Mouse (Mus musculus) gastrocnemius, postnatal 36 days (tissue): ENCODE data around the gene Arhgap20. TPM values are rescaled to one million over a fixed set of nuclear protein-coding genes. Genes with fewer than 3 reads are reported as not detected.

ENCODE experiments used
- DNase-seq, 2 experiments: peaks; one replicate each; pipeline ENCODE4 v3.0.0; 2022
- intact Hi-C: fragments of 180-260 bp; cut with DNase I; formaldehyde crosslinking; loops from one replicate; pipeline ENCODE4 v1.15.1; 2025
- long read RNA-seq, 2 experiments: library from polyadenylated mRNA; stranded (forward); transcript quantifications; one replicate each; pipeline ENCODE4 v2.0.0; 2021
- total RNA-seq, 2 experiments: library from RNA; stranded (reverse); gene quantifications; 2 replicates each; pipeline ENCODE4 v1.2.3; 2021

The Arhgap20 gene
- total RNA-seq = 10 to 100 TPM; 25.9 to 26.5 TPM
- long read RNA-seq, experiment 1, partial matches to known transcripts = 0 of 4 reads
- long read RNA-seq, experiment 1, other reads (novel, unspliced or antisense) = 4 of 4 reads
- long read RNA-seq, experiment 2, full-length matches to known transcripts = 1 of 4 reads
- long read RNA-seq, experiment 2, partial matches to known transcripts = 0 of 4 reads
- long read RNA-seq, experiment 2, other reads (novel, unspliced or antisense) = 3 of 4 reads

GRCm38 (mm10) chr9:51764921-51765416 lies at the start of gene Arhgap20:
Gene Arhgap20 (plus strand): TSS chr9:51765337.
- intact Hi-C loops = loop anchor here (5.0 kb wide), 2 partner anchors 67 to 428 kb away; no protein-coding TSS in a partner anchor

GRCm38 (mm10) chr9:51718793-51719192 lies 46.3 kb upstream of the Arhgap20 start:
- intact Hi-C loops = no loop called here
- DNase-seq = no peak

More at GRCm38 (mm10) chr9:51764921-51765416, at the start of gene Arhgap20:
- DNase-seq = peak in 1 of 2 experiments; percentile 65

- DNase-seq = peak in 1 of 2 experiments; percentile 6
- intact Hi-C loops = no loop called here
These were observed 37.2 kb upstream of the Arhgap20 start for GRCm38 (mm10) chr9:51727960-51728359.

GRCm38 (mm10) chr9:51735180-51736034 lies 29.7 kb upstream of the Arhgap20 start:
- intact Hi-C loops = no loop called here

GRCm38 (mm10) chr9:51736750-51737368 lies 28.3 kb upstream of the Arhgap20 start:
- DNase-seq = no peak

More at GRCm38 (mm10) chr9:51735180-51736034, 29.7 kb upstream of the Arhgap20 start:
- no peak for DNase-seq

GRCm38 (mm10) chr9:51738349-51738748 lies 26.8 kb upstream of the Arhgap20 start:
- intact Hi-C loops = no loop called here
- DNase-seq = no peak

More at GRCm38 (mm10) chr9:51736750-51737368, 28.3 kb upstream of the Arhgap20 start:
- intact Hi-C loops = no loop called here

- intact Hi-C loops = no loop called here
- DNase-seq = no peak
These were observed 25.3 kb upstream of the Arhgap20 start for GRCm38 (mm10) chr9:51739826-51740225.

- DNase-seq = no peak
- intact Hi-C loops = no loop called here
These were observed 15.0 kb upstream of the Arhgap20 start for GRCm38 (mm10) chr9:51750144-51750543.

GRCm38 (mm10) chr9:51761003-51761402 lies 4.1 kb upstream of the Arhgap20 start:
- intact Hi-C loops = no loop called here

GRCm38 (mm10) chr9:51764041-51764875 lies 879 bp upstream of the Arhgap20 start:
- peak in 1 of 2 experiments; percentile 43 for DNase-seq
- intact Hi-C loops = no loop called here

More at GRCm38 (mm10) chr9:51761003-51761402, 4.1 kb upstream of the Arhgap20 start:
- no peak for DNase-seq

- peak; percentile 31 to 65 for DNase-seq
- intact Hi-C loops = loop anchor here (5.0 kb wide), 2 partner anchors 67 to 428 kb away; no protein-coding TSS in a partner anchor
These were observed 459 bp downstream of the Arhgap20 start for GRCm38 (mm10) chr9:51765417-51766174.

- intact Hi-C loops = loop anchor here (5.0 kb wide), 2 partner anchors 66 to 429 kb away; no protein-coding TSS in a partner anchor
- no peak for DNase-seq
These were observed 1.3 kb downstream of the Arhgap20 start for GRCm38 (mm10) chr9:51766175-51767062.

- peak in 1 of 2 experiments; percentile 17 for DNase-seq
- intact Hi-C loops = no loop called here
These were observed 9.1 kb downstream of the Arhgap20 start for GRCm38 (mm10) chr9:51774201-51774600.

- intact Hi-C loops = no loop called here
- no peak for DNase-seq
These were observed 11.3 kb downstream of the Arhgap20 start for GRCm38 (mm10) chr9:51776459-51776858.

- intact Hi-C loops = no loop called here
- no peak for DNase-seq
These were observed 12.0 kb downstream of the Arhgap20 start for GRCm38 (mm10) chr9:51777180-51777579.

- DNase-seq = no peak
- intact Hi-C loops = no loop called here
These were observed 14.1 kb downstream of the Arhgap20 start for GRCm38 (mm10) chr9:51779232-51779631.

- DNase-seq = no peak
- intact Hi-C loops = no loop called here
These were observed 16.0 kb downstream of the Arhgap20 start for GRCm38 (mm10) chr9:51781092-51781491.

GRCm38 (mm10) chr9:51787380-51787779 lies 22.2 kb downstream of the Arhgap20 start:
- no peak for DNase-seq
- intact Hi-C loops = no loop called here
